Mouse (Mus musculus) E14TG2a.4 (cell line): Measurements from ENCODE around the gene Lsm7.

ENCODE experiments used
- H3K27me3 ChIP-seq: 2 replicates; pipeline ENCODE4 v1.6.1; 2014; ENCODE audit warnings: low read length, control low read depth; ENCODE audit not compliant: insufficient read depth
- H3K36me3 ChIP-seq: 2 replicates; pipeline ENCODE4 v1.6.1; 2014; ENCODE audit warnings: low read length, control low read depth; ENCODE audit not compliant: insufficient read depth
- H3K4me1 ChIP-seq: replicated peaks from 2 replicates; pipeline ENCODE4 v1.6.1; 2014; ENCODE audit warnings: low read depth, low read length, control low read depth
- H3K4me3 ChIP-seq: replicated peaks from 2 replicates; pipeline ENCODE4 v1.5.1; 2014; ENCODE audit warnings: mild to moderate bottlenecking, low read length
- H3K9me3 ChIP-seq: 2 replicates; pipeline ENCODE4 v1.6.1; 2014; ENCODE audit warnings: low read length, control low read depth
- CTCF ChIP-seq: conservative IDR thresholded peaks from 2 replicates; pipeline ENCODE4 v1.5.1; 2014; ENCODE audit warnings: low read length
- NANOG ChIP-seq: IDR thresholded peaks from 2 replicates; pipeline ENCODE4 v1.6.1; 2014; ENCODE audit warnings: borderline replicate concordance, low read length, mixed read lengths
- POU5F1 ChIP-seq: IDR thresholded peaks from 2 replicates; pipeline ENCODE4 v1.6.1; 2014; ENCODE audit warnings: low read length, borderline replicate concordance

Lsm7 gene

GRCm38 (mm10) chr10:80814800-80815199, 40.2 kb downstream of the Lsm7 start:
- peaks cover 38% of the 10 kb centered on the region for H3K27me3 ChIP-seq
- H3K4me1 ChIP-seq: peaks cover 18% of the 10 kb centered on the region
- H3K9me3 ChIP-seq: no peaks in the 10 kb centered on the region
- TF ChIP-seq CTCF (peak; percentile 6; the same call in 1 of the 2 replicates), POU5F1 (no peak)
- no peak overlapping the region for H3K4me3 ChIP-seq
- no peaks in the 10 kb centered on the region for H3K36me3 ChIP-seq

- no peaks in the 10 kb centered on the region for H3K9me3 ChIP-seq
- H3K4me3 ChIP-seq: no peak within 1 kb of the TSS
- peaks cover 27% of the 10 kb centered on the region for H3K4me1 ChIP-seq
- peaks cover 52% of the 10 kb centered on the region for H3K27me3 ChIP-seq
- H3K36me3 ChIP-seq: no peaks in the 10 kb centered on the region
- no peak for TF ChIP-seq CTCF
- no peak for TF ChIP-seq NANOG
- TF ChIP-seq POU5F1: no peak
Measured at GRCm38 (mm10) chr10:80813366-80813765, 41.6 kb downstream of the Lsm7 start, which contains the start of gene Jsrp1. Gene Jsrp1 (minus strand): TSS chr10:80813498.

GRCm38 (mm10) chr10:80812391-80813041, 42.5 kb downstream of the Lsm7 start:
- TF ChIP-seq NANOG: no peak
- TF ChIP-seq POU5F1: no peak
- no peak for TF ChIP-seq CTCF
- no peak overlapping the region for H3K4me3 ChIP-seq

GRCm38 (mm10) chr10:80810084-80810483, 44.9 kb downstream of the Lsm7 start:
- Histone ChIP-seq H3K36me3 (peaks cover 3% of the 10 kb centered on the region), H3K4me3 (peak overlapping the region; percentile 74), H3K9me3 (no peaks in the 10 kb centered on the region), H3K4me1 (peaks cover 53% of the 10 kb centered on the region), H3K27me3 (peaks cover 63% of the 10 kb centered on the region)
- TF ChIP-seq NANOG (no peak), CTCF (no peak), POU5F1 (no peak)

More at GRCm38 (mm10) chr10:80812391-80813041, 42.5 kb downstream of the Lsm7 start:
- Histone ChIP-seq H3K27me3 (peaks cover 55% of the 10 kb centered on the region), H3K4me1 (peaks cover 35% of the 10 kb centered on the region), H3K9me3 (no peaks in the 10 kb centered on the region), H3K36me3 (no peaks in the 10 kb centered on the region)

GRCm38 (mm10) chr10:80808985-80809632, 45.9 kb downstream of the Lsm7 start:
- Histone ChIP-seq H3K4me1 (peaks cover 62% of the 10 kb centered on the region), H3K27me3 (peaks cover 59% of the 10 kb centered on the region), H3K9me3 (no peaks in the 10 kb centered on the region), H3K36me3 (peaks cover 13% of the 10 kb centered on the region), H3K4me3 (peak overlapping the region; percentile 65)
- no peak for TF ChIP-seq POU5F1

- peaks cover 55% of the 10 kb centered on the region for H3K27me3 ChIP-seq
- peaks cover 21% of the 10 kb centered on the region for H3K36me3 ChIP-seq
- TF ChIP-seq NANOG (no peak), CTCF (no peak), POU5F1 (no peak)
- peak overlapping the region; percentile 65 for H3K4me3 ChIP-seq
- H3K4me1 ChIP-seq: peaks cover 70% of the 10 kb centered on the region
- H3K9me3 ChIP-seq: no peaks in the 10 kb centered on the region
Measured at GRCm38 (mm10) chr10:80808099-80808984, 46.7 kb downstream of the Lsm7 start.

- no peaks in the 10 kb centered on the region for H3K9me3 ChIP-seq
- peaks cover 79% of the 10 kb centered on the region for H3K4me1 ChIP-seq
- H3K4me3 ChIP-seq: peak overlapping the region; percentile 84
- no peak for TF ChIP-seq NANOG
- TF ChIP-seq POU5F1: no peak
- no peak for TF ChIP-seq CTCF
- peaks cover 45% of the 10 kb centered on the region for H3K27me3 ChIP-seq
- peaks cover 33% of the 10 kb centered on the region for H3K36me3 ChIP-seq
Measured at GRCm38 (mm10) chr10:80807057-80807627, 47.9 kb downstream of the Lsm7 start.
